ENCODE assay signal across 13 mouse cellular contexts in genomic region chr4:103269336-103269735, GRCm38 (mm10). TPM values are rescaled to one million over a fixed set of nuclear protein-coding genes. Genes with fewer than 3 reads are reported as not detected.
DNase-seq lines count a peak whose midpoint lies in the region; ATAC-seq and TF ChIP-seq lines count a peak whose summit lies in the region.
"Had no signal": no experiment of that assay in that cellular context is flagged by ENCODE, and none has a peak within 500 bp of the region (broad histone marks: within the 10 kb centered on the region; RNA-seq: fewer than 3 reads in every experiment).

No protein-coding gene starts in this region.

- no peak for ATAC-seq in liver, postnatal 0 days
- ATAC-seq in granulocyte monocyte progenitor cell, adult 5-6 weeks (replicated peaks; ENCODE audit: poor library complexity, severe bottlenecking) = peak; percentile 50
- ATAC-seq in cerebellum, adult (ENCODE audit: insufficient number of reproducible peaks, low FRiP score, low TSS enrichment) = no peak
- ATAC-seq: intestine, embryonic 16.5 days had no signal

- H3K9me3 ChIP-seq in liver, postnatal 0 days (ENCODE audit: low read length) = no peaks in the 10 kb centered on the region
- H3K9me3 ChIP-seq in CH12.LX (replicated peaks; ENCODE audit: low read length) = peaks cover 3% of the 10 kb centered on the region
- no peaks in the 10 kb centered on the region for H3K9me3 ChIP-seq in heart, embryonic 10.5 days
- H3K9me3 ChIP-seq: embryonic facial prominence, embryonic 13.5 days; limb, embryonic 12.5 days had no signal

- no peaks in the 10 kb centered on the region for H3K79me2 ChIP-seq in heart, adult 2 months (replicated peaks; ENCODE audit: control insufficient read depth, insufficient read depth, low read length)
- no peaks in the 10 kb centered on the region for H3K79me2 ChIP-seq in CH12.LX (replicated peaks; ENCODE audit: control insufficient read depth, extremely low read depth, insufficient read depth, poor library complexity, severe bottlenecking)

- H3K4me1 ChIP-seq in heart, adult 2 months (ENCODE audit: control insufficient read depth, insufficient read depth, low read length) = no peaks in the 10 kb centered on the region
- no peaks in the 10 kb centered on the region for H3K4me1 ChIP-seq in liver, postnatal 0 days (ENCODE audit: insufficient read depth)
- H3K4me1 ChIP-seq in CH12.LX (ENCODE audit: control insufficient read depth in 1 of 2, insufficient read depth in 2 of 2) = peaks cover 0 to 6% of the 10 kb centered on the region in 2 experiments; a peak in 1 of 4 replicates
- H3K4me1 ChIP-seq in heart, embryonic 10.5 days = 0 out of 2 replicates have a peak, but pooled peaks cover 2% of the 10 kb centered on the region
- H3K4me1 ChIP-seq: embryonic facial prominence, embryonic 13.5 days; limb, embryonic 12.5 days had no signal

- H3K27me3 ChIP-seq in heart, adult 2 months (ENCODE audit: control insufficient read depth, insufficient read depth, low read length) = no peaks in the 10 kb centered on the region
- no peaks in the 10 kb centered on the region for H3K27me3 ChIP-seq in liver, postnatal 0 days (ENCODE audit: insufficient read depth, low read length)
- H3K27me3 ChIP-seq in CH12.LX (replicated peaks) = no peaks in the 10 kb centered on the region
- H3K27me3 ChIP-seq in heart, embryonic 10.5 days (ENCODE audit: insufficient read depth, poor library complexity, severe bottlenecking) = no peaks in the 10 kb centered on the region
- H3K27me3 ChIP-seq: embryonic facial prominence, embryonic 13.5 days; limb, embryonic 12.5 days had no signal

- intact Hi-C loops in heart, adult 2 months (cut with DNase I) = no loop called here

- no peak for TF ChIP-seq EP300 in heart, adult 2 months (IDR thresholded peaks at IDR 0.05; ENCODE audit: insufficient read depth, low read depth, low read length)
- TF ChIP-seq EP300 in liver, postnatal 0 days (IDR thresholded peaks at IDR 0.05; ENCODE audit: low read depth) = no peak
- TF ChIP-seq EP300 in CH12.LX (IDR thresholded peaks at IDR 0.05; ENCODE audit: low read length) = no peak

- peak; percentile 17 for TF ChIP-seq RAD21 in CH12.LX (IDR thresholded peaks at IDR 0.05; ENCODE audit: low read depth, low read length)

- no peaks in the 10 kb centered on the region for H3K36me3 ChIP-seq in heart, adult 2 months (ENCODE audit: control insufficient read depth, insufficient read depth, low read length)
- no peaks in the 10 kb centered on the region for H3K36me3 ChIP-seq in liver, postnatal 0 days (replicated peaks; ENCODE audit: insufficient read depth, low read length)
- no peaks in the 10 kb centered on the region for H3K36me3 ChIP-seq in CH12.LX (replicated peaks in 1 of 2; ENCODE audit: control insufficient read depth in 1 of 2, insufficient read depth in 1 of 2, low read length in 1 of 2)
- no peaks in the 10 kb centered on the region for H3K36me3 ChIP-seq in heart, embryonic 10.5 days
- H3K36me3 ChIP-seq: embryonic facial prominence, embryonic 13.5 days; limb, embryonic 12.5 days had no signal

- dilution Hi-C loops in CH12.LX (cut with MboI; ENCODE audit: extremely low pct_ligation_motif_present, extremely low pct_unique_long_range_greater_than_20kb, low sequenced_read_pairs) = no loop called here

- no peak for DNase-seq in heart, adult 2 months
- DNase-seq in heart, adult 9 months (ENCODE audit: low spot score in 2 of 2) = no peak
- no peak for DNase-seq in liver, postnatal 0 days
- DNase-seq in liver (no peak), CH12.LX (ENCODE audit: extremely low read depth) (no peak)
- DNase-seq in heart, embryonic 10.5 days (ENCODE audit: low spot score) = no peak

- TF ChIP-seq CTCF in heart, adult 2 months (IDR thresholded peaks at IDR 0.05) = peak; percentile 39
- peak; percentile 24 for TF ChIP-seq CTCF in liver, postnatal 0 days (IDR thresholded peaks at IDR 0.05; ENCODE audit: low read depth)
- TF ChIP-seq CTCF in CH12.LX (conservative IDR thresholded peaks at IDR 0.05 in 1 of 2, IDR thresholded peaks at IDR 0.05 in 1 of 2; ENCODE audit: low read depth in 2 of 2, low read length in 2 of 2) = peak; percentile 7 to 55; a peak in 2 of 4 replicates

- in situ Hi-C loops in CH12.LX (cut with MboI; ENCODE audit: low pct_ligation_motif_present, low pct_unique_long_range_greater_than_20kb, low sequenced_read_pairs) = no loop called here

- H3K9ac ChIP-seq in heart, adult 2 months (ENCODE audit: low read depth, low read length) = no peak overlapping the region
- no peak overlapping the region for H3K9ac ChIP-seq in liver, postnatal 0 days (replicated peaks)
- H3K9ac ChIP-seq in CH12.LX (ENCODE audit: insufficient read depth, low read depth) = no peak overlapping the region
- H3K9ac ChIP-seq: embryonic facial prominence, embryonic 13.5 days; limb, embryonic 12.5 days had no signal

- no peak overlapping the region for H3K4me2 ChIP-seq in liver, postnatal 0 days (ENCODE audit: low read depth, low read length)
- H3K4me2 ChIP-seq in CH12.LX (ENCODE audit: insufficient read depth, low read depth, poor library complexity, severe bottlenecking) = no peak overlapping the region
- H3K4me2 ChIP-seq: embryonic facial prominence, embryonic 13.5 days; limb, embryonic 12.5 days; midbrain, embryonic 11.5 days had no signal

- H3K4me3 ChIP-seq in heart, adult 2 months = no peak overlapping the region
- no peak overlapping the region for H3K4me3 ChIP-seq in liver, postnatal 0 days (ENCODE audit: low read depth, low read length)
- H3K4me3 ChIP-seq in CH12.LX (replicated peaks in 1 of 3; ENCODE audit: low read depth in 2 of 3, low read length in 2 of 3, poor library complexity in 1 of 3) = no peak overlapping the region
- H3K4me3 ChIP-seq in heart, embryonic 10.5 days = no peak overlapping the region
- H3K4me3 ChIP-seq: embryonic facial prominence, embryonic 13.5 days; limb, embryonic 12.5 days had no signal

- TF ChIP-seq POLR2A in heart, adult 2 months (IDR thresholded peaks at IDR 0.05; ENCODE audit: insufficient read depth, low read depth, low read length) = no peak
- no peak for TF ChIP-seq POLR2A in CH12.LX (IDR thresholded peaks at IDR 0.05; ENCODE audit: low read depth, low read length)

- H3K27ac ChIP-seq in heart, adult 2 months = no peak overlapping the region
- no peak overlapping the region for H3K27ac ChIP-seq in liver, postnatal 0 days (ENCODE audit: low read depth)
- no peak overlapping the region for H3K27ac ChIP-seq in CH12.LX (ENCODE audit: insufficient read depth, low read depth)
- no peak overlapping the region for H3K27ac ChIP-seq in heart, embryonic 10.5 days
- H3K27ac ChIP-seq: embryonic facial prominence, embryonic 13.5 days; limb, embryonic 12.5 days had no signal

- 88% methylated on average over 4 of the region's 4 CpGs for WGBS in heart, adult 2 months
- 82% methylated on average over 4 of the region's 4 CpGs for WGBS in liver, postnatal 0 days (ENCODE audit: insufficient replicate concordance)
- WGBS in heart, embryonic 10.5 days = 76% methylated on average over 4 of the region's 4 CpGs

TF ChIP-seq in CH12.LX, 34 proteins besides CTCF, POLR2A, EP300 and RAD21:
- TF ChIP-seq SMC3 (IDR thresholded peaks at IDR 0.05; ENCODE audit: low read depth, low read length) = peak; percentile 45
- no peak for TF ChIP-seq JUN (IDR thresholded peaks at IDR 0.05; ENCODE audit: insufficient read depth, low read depth, low read length)
TF ChIP-seq in CH12.LX: peak in this region for 1.

RNA-seq across cellular contexts. Expression of gene 4921539E11Rik, which starts 21.3 kb away (rescaled TPM):
- total RNA-seq in heart, adult 2 months (2021) = not detected
- polyA plus RNA-seq in heart, adult 2 months (2012; rRNA removed) = not detected in 2 replicates
- polyA plus RNA-seq in liver, postnatal 0 days (2015; fragmentation: Nextera tagmentation; extraction: Ambion mirVana) = not detected in 2 replicates
- total RNA-seq in CH12.LX (2012; rRNA removed) = not detected in 2 replicates
- not detected in 2 replicates for total RNA-seq in CH12.LX (2014; rRNA removed)
- polyA plus RNA-seq in CH12.LX (2012; ENCODE audit: insufficient read length, low read depth) = not detected in 2 replicates
- not detected in 2 replicates for total RNA-seq in granulocyte monocyte progenitor cell, adult 5-6 weeks (2014; fragmentation: Nextera tagmentation)
- not detected in 2 replicates for total RNA-seq in granulocyte monocyte progenitor cell, adult 5-6 weeks (2017)
- not detected in 2 replicates for polyA plus RNA-seq in heart, embryonic 10.5 days (2016; fragmentation: Nextera tagmentation; extraction: Ambion mirVana)
- polyA plus RNA-seq: embryonic facial prominence, embryonic 13.5 days; heart, embryonic 14.5 days; intestine, embryonic 16.5 days; limb, embryonic 12.5 days; midbrain, embryonic 11.5 days had no signal

RNA-seq across cellular contexts. Expression of gene Oma1, which starts 44.3 kb away (rescaled TPM):
- total RNA-seq in heart, adult 2 months (2021) = 10 to 100 TPM; 33.0 to 40.1 TPM
- polyA plus RNA-seq in heart, adult 2 months (2012; rRNA removed) = 20.4 and 44.8 TPM in 2 replicates
- 10.3 and 11.4 TPM in 2 replicates for polyA plus RNA-seq in liver, postnatal 0 days (2015; fragmentation: Nextera tagmentation; extraction: Ambion mirVana)
- total RNA-seq in CH12.LX (2012; rRNA removed) = 15.7 and 16.1 TPM in 2 replicates
- 17.5 and 20.7 TPM in 2 replicates for total RNA-seq in CH12.LX (2014; rRNA removed)
- 16.8 and 20.0 TPM in 2 replicates for polyA plus RNA-seq in CH12.LX (2012; ENCODE audit: insufficient read length, low read depth)
- total RNA-seq in granulocyte monocyte progenitor cell, adult 5-6 weeks (2014; fragmentation: Nextera tagmentation) = 18.2 and 20.6 TPM in 2 replicates
- total RNA-seq in granulocyte monocyte progenitor cell, adult 5-6 weeks (2017) = 54.6 and 71.3 TPM in 2 replicates
- polyA plus RNA-seq in heart, embryonic 10.5 days (2016; fragmentation: Nextera tagmentation; extraction: Ambion mirVana) = 22.9 and 23.7 TPM in 2 replicates

RNA-seq across cellular contexts. Expression of gene Slc35d1, which starts 54.4 kb away (rescaled TPM):
- total RNA-seq in heart, adult 2 months (2021) = 1 to 10 TPM; 7.6 to 8.0 TPM
- polyA plus RNA-seq in heart, adult 2 months (2012; rRNA removed) = 3.9 and 7.3 TPM in 2 replicates
- 10.0 and 10.5 TPM in 2 replicates for polyA plus RNA-seq in liver, postnatal 0 days (2015; fragmentation: Nextera tagmentation; extraction: Ambion mirVana)
- total RNA-seq in CH12.LX (2012; rRNA removed) (6.0 and 8.7 TPM in 2 replicates), CH12.LX (2014; rRNA removed) (7.0 and 8.7 TPM in 2 replicates)
- polyA plus RNA-seq in CH12.LX (2012; ENCODE audit: insufficient read length, low read depth) = 11.5 and 11.7 TPM in 2 replicates
- total RNA-seq in granulocyte monocyte progenitor cell, adult 5-6 weeks (2014; fragmentation: Nextera tagmentation) = 14.2 and 20.6 TPM in 2 replicates
- 5.0 and 5.6 TPM in 2 replicates for total RNA-seq in granulocyte monocyte progenitor cell, adult 5-6 weeks (2017)
- polyA plus RNA-seq in heart, embryonic 10.5 days (2016; fragmentation: Nextera tagmentation; extraction: Ambion mirVana) = 7.5 and 9.3 TPM in 2 replicates
